Mouse (Mus musculus) spleen, adult 10 weeks (tissue): ENCODE results near the gene Lrrc20. TPM values are rescaled to one million over a fixed set of nuclear protein-coding genes. Genes with fewer than 3 reads are reported as not detected.

ENCODE experiments used
- polyA plus RNA-seq: library from polyadenylated mRNA; stranded (reverse); fragments of 350-450 nt; fragmentation: Illumina TruSeq; extraction: RNeasy Lipid Tissue Mini Kit (QIAGEN cat#74804); gene quantifications from one replicate; pipeline ENCODE4 v1.2.3, GENCODE M21; 2015; ENCODE audit warnings: low replicate concordance; ENCODE audit not compliant: insufficient read depth

Gene Lrrc20
- 5.6 TPM for polyA plus RNA-seq

DNA sequence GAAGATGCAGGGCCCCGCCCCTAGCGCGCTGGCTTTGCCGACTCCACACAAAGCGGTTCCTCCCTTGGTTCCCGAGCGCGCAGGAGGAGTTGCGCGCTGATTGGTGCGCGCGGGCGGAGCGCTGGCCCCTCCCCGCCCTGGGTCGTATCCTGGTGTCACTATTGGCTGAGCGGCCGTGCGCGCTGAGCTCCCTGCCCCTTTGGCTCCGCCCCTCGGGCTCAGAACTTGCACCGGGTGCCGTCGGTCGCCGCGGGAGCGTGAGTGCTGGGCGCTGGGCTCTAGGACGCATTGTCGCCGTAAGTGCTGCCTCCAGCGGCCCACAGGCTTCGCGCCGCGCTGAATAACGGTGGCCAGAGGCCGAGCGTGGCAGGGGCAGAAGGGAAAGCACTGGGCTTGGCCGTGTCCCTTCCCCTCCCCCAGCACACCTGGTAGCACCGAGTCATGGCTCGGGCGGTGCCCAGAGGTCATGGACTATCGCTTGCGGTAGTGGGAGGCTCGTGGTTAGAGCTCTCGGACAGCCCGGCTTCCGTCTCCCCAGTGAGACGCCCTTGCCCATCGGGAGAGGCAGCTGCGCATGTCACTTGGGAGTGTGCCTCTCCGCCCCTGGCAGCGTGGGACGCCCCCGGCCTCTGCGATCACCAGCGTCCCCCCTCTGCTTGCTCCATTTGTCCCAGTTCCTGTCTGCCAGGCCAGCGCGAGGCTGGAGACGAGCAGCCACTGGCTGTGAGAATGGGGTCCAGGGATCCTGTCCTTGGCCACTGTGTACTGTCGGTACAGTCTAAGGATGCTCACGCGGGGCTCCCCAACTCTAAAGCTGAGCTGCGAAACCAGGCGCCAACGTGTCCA lies at the start of gene Lrrc20:
Gene Lrrc20 (plus strand): TSS at position 208 of the 846 bp plus-strand sequence.

DNA sequence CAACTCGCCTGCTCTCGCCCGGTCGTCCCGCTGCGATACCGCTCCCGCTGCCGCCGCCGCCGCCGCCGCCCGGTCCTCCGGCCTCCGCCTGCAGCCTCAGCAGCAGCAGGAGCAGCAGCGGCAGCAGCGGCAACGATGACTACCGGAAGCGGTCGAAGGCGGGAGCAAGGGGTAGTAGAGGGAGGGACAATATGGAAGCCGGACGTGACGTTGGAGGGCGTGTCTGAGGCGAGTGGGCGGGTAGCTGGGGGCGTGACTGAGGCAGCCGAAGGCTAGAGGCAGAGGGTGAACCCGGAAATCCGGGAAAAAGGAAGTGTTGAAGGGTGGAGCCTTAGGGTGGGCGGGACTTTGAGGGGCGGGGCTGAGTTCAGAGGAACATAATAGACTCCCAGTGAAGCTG lies 23.0 kb upstream of the Lrrc20 start, which contains the start of gene Eif4ebp2:
Gene Eif4ebp2 (minus strand): TSS at position 17 of the 400 bp plus-strand sequence.

Other genes with a start within 250 kb of the Lrrc20 start
- 2.3 TPM for gene Adamts14, start 202.4 kb upstream of the Lrrc20 start, polyA plus RNA-seq
- gene Prf1, start 178.0 kb upstream of the Lrrc20 start, polyA plus RNA-seq = 13.0 TPM
- 6.9 TPM for gene Pald1, start 92.3 kb upstream of the Lrrc20 start, polyA plus RNA-seq
- gene Nodal, start 57.8 kb upstream of the Lrrc20 start, polyA plus RNA-seq = 0.11 TPM
- 99.6 TPM for gene Eif4ebp2, start 23.1 kb upstream of the Lrrc20 start, polyA plus RNA-seq
- gene Npffr1, start 119.7 kb downstream of the Lrrc20 start, polyA plus RNA-seq = not detected
- gene Ppa1, start 172.8 kb downstream of the Lrrc20 start, polyA plus RNA-seq = 33.8 TPM
- gene Sar1a, start 204.5 kb downstream of the Lrrc20 start, polyA plus RNA-seq = 168 TPM
- gene Tysnd1, start 219.7 kb downstream of the Lrrc20 start, polyA plus RNA-seq = 8.8 TPM
- 2.7 TPM for gene Aifm2, start 239.5 kb downstream of the Lrrc20 start, polyA plus RNA-seq